Mouse (Mus musculus) 416B (cell line): ENCODE measurements around the gene Vwc2.
A peak's percentile ranks its signal among the peaks of the same experiment; 100 is the strongest.

ENCODE experiments used
- DNase-seq: peaks from one replicate; pipeline ENCODE4 v3.0.0; 2011; ENCODE audit warnings: low read depth

Vwc2 gene

DNA sequence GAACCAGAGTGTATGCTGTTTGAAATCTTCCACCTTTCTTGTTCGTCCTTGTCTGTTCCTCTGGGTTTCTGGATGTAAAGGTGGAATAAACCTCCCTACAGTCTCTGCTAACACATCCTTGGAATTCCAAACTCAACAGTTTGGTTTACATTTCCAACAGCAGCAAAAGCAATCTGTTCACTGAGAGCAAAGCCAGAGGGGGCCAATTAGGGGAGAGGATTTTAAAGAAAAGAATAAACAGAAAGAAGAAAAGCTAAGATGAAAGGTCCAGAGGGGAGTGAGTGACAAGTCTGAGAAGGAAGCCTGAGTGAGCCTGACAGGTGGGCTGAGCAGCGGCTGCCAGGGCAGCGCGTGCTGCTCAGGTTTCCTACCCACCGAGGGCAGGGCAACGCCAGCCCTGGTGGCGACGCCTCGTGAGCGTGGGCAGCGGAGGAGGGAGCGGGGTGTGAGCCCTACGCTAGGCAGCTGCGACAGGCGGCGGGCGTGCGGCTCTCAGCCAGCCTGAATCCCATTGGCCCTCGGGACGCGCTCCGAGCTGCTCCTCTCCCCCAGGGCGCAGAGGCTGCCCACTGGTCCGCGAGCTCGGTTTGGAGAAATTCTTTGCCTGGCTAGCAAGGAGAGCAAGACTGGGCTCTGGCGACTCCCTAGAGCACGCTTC, at the start of gene Vwc2:
Gene Vwc2 (plus strand): TSS at position 648 of the 658 bp plus-strand sequence.
- DNase-seq: no peak

DNA sequence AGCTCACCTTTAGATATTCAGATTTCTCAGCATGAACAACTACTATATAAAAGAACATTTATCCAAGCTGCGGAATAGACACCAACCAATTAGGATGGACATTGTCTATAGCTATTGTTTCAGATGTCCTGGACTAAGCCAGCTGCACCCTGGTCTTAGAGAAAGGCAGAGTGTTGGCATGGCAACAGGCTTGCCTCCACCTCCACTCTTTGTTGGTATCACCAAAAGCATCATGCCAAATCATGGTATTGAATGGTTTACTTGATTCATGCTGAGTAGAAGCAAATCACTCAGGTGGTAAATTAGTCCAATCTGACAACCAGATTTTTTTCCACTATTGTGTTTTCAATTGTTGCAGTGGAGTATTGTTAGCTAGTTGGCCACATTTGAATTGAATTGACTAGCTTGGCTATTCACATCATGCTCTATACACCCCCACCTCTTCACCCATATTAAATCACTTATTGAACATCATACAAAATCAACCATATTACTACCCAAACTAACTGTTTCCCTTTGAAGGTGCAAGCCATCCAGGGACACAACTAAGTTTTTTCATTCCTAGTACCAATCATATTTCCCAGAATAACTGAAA, 25.8 kb upstream of the Vwc2 start:
- DNase-seq: no peak

DNA sequence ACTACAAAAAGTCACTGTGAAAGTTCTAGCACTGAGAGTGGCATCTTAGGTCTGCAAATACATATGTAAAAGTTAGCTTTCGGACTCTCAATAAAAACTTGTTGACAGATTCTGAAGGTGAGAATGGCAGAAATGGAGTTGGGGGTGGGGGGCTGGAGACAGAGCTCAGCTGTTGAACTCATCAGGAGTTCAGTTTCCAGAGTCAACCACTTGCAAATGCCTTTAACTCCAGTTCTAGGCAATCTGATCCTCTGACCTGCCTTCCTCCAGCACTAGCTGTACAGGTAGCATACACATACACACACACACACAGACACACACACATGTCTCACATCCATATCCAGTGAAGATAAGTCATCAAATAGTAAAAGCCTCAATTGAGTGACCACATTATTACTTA, 16.4 kb upstream of the Vwc2 start:
- DNase-seq: no peak

DNA sequence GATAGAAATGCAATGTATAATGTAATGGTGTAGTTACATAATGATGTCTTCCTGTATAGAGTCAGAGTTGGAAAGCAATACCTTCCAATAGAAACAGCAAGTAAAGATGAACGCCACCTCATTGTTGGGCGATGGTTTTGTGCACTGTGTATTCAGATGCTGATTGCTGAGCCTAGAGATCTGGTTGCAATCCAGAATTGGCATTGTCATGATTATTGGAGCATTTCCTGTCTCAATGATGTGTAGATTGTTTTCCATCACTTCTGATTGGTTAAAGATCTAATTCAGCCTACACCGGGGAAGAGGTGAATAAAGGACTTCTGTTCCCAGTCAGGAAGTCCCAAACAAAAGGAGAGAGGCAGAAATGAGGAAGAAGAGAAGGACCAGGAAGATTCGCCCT, 15.7 kb upstream of the Vwc2 start:
- no peak for DNase-seq

DNA sequence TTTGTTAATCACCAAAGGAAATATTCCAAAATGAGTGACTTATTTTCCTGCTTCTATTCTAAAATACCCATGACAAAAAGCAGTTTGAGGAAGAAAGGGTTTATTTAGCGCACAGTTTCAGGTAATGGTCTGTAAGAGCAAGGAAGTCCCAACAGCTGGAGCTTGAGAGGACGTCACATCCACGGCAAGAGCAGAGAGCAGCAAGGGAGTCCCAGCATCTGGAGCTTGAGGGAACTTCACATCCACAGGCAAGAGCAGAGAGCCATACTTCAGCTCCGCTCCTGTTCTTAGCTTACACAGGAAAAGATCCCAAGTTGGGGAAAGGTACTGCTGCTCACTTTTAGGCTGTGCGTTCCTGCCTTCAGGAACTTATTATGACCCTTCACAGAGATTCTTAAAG, 15.0 kb upstream of the Vwc2 start:
- no peak for DNase-seq

DNA sequence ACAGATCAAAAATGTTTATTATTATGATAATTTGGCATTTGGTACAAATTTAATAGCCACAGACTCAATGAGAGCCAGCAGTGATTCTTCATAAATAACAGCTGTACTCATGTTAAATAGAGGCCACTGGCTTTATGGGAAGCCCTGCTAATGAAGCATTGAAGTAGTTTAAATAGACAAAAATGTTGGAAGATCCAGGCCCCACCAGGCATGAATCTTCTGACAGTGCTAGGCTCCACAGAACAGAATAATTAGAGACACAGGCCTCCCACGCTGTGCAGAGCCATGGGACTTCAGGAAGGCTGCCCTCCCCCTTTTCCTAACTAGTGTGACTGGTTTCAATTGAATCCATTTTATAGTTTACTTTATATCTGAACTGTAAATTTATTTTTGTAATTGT, 11.8 kb upstream of the Vwc2 start:
- no peak for DNase-seq

DNA sequence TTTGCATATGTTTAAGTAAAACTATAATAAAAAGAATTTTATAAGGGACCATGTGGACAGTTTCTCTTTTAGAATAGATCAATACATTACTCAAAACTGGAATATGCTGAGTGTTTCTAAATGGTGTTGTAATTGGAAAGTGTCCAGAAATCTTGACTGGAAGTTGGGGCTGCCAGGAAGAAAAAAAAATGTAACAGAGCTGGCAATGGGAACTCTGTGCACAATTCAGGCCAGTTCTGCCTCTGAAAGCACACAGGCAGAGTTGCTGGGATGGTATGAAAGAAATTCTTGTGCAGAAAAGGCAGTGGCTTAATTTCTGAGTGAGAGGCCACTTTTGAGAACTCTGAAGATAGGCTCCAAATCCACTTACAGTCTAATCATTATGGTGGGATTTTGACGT, 11.4 kb upstream of the Vwc2 start:
- DNase-seq: no peak

DNA sequence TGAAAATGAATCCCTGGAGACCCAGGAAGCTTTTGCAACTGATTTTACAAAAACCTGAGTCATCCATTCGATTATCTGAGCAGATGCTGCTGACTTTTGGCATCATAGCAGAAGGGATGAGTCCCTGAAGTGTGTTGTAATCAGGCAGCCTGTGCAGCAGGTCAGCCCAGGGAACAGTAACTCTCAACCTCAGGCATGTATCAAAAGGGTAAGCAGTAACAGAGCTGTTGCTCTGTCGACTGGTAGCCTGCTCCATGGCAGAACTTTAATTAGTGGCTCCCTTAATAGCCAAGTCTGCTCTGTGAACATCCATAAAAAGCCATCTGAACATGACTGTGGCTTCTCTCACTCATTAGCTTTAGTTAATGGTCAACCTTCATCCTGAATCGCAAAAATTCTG, 5.1 kb upstream of the Vwc2 start:
- DNase-seq: no peak

DNA sequence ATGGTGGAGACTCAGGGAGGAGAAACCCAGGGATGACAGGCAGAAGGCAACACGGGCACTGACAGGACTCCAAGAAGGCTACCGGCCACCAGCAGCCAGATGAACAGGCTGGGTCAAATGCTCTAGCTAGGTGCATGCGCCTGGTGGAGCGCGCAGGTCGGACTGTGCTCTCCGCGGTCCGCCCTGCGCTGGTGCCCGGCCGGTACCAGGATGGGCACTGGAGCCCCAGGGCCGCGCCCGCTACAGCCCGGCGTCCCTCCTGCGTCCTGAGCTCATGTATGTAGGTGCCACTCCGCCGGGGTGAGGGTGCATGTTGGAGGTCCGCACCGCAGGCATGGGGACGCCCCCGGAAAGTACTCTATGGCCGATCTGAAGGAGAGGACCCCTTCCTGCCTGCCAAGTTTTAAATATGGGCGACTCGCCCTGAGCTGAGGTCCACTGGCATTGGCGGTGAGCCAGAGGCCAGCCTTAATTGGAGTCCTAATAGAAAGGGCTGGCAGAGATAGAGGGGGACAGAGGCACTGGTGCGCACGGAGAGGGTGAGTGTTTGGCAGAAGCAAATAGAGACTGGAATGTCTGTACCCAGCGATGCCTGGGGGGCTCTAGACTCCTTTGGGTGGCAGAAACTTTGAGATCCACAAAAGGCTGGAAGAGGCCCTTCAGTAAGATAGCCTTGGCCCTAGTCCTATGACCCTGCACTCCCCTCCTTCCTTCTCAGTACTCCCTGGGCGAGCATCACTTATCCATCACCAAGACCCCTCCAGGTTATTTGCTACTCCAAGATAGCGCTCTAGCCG, 409 bp downstream of the Vwc2 start:
- no peak for DNase-seq

DNA sequence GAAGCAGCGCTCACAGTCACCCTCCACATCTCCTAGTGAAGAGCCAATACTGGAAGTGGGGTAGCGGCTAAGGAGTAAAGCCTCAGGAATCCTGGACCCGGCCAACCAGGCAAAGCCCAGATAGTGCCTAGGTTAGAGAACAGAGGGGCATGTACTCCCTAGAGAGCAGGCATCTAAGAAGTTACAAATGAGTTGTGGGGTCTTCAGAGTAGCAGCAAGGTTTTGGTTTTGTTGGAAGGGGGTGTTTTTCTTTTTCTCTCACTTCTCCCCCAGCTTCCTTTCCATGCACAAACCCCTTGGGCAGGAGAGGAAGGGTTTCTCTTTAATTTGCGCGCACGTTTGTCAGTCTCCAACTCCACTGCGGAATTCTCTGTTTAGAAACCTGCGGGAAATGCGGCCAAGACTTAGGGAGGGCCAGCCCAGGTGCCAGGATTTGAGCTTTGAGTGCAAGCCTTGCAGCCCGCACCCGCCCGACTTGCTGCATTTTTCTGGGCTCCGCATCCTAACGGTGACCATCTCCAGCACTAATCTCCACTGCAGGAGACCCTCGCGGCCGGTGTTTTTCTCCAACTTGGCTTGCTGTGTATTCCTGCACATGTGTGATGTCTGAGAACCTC, 1.1 kb downstream of the Vwc2 start:
- DNase-seq: no peak

DNA sequence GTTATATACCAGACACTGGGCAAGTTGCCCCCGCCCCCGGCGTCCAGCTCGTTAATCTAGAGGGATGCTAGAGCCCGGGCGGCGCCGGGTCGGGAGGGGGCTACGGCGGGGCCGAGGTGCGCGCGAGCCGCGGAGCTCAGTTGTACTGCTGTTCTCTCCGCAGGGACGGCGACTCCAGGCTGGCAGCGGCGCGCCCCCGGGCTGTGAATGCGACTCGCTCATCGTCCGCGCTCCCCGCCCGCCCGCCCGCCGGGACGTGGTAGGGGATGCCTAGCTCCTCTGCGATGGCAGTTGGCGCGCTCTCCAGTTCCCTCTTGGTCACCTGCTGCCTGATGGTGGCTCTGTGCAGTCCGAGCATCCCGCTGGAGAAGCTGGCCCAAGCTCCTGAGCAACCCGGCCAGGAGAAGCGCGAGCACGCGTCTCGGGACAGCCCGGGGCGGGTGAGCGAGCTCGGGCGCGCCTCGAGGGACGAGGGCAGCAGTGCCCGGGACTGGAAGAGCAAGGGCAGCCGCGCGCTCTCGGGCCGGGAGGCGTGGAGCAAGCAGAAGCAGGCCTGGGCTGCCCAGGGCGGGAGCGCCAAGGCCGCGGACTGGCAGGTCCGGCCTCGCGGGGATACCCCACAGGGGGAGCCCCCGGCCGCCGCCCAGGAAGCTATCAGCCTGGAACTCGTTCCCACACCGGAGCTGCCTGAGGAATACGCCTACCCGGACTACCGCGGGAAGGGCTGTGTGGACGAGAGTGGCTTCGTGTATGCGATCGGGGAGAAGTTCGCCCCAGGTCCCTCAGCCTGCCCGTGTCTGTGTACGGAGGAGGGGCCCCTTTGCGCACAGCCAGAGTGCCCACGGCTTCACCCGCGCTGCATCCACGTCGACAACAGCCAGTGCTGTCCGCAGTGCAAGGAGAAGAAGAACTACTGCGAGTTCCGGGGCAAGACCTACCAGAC, 1.9 kb downstream of the Vwc2 start:
- DNase-seq: no peak

DNA sequence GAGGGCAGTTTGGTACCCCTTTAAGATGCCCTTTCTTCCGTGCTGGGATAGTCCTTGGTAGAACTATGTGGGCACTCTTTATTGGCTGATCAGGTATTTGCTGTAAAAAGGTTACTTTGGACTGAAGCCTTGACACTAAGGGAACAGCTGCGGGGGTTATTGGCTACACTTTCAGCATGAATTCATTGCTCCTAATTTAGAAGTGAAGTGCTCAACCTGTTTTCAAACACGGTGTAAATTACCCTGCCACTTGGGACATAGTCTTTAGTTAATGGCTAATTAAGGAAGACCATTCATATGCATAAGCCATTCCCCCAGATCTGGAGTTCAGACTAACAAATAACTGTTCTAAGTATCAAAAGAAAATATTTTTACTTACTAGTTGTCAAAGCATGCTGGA, 2.7 kb downstream of the Vwc2 start:
- DNase-seq: no peak

DNA sequence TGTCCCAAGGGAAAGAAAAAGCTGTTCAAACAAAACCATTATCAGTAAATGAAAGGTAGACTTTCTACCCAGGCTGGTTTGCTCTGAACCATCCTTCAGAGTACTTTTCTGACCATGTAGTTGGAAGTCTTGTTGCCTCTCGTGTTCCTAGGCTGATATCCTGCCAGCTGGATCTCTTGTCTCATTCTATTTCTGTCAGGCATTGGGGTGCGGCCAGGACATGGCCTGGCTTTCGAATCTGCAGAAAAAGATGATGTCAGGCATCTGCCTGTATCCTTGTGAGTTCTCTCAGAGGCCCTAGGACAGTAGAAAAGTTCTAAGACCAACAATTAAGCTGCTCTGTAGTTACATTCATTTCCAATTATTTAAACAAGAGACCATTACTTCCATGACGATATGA, 8.8 kb downstream of the Vwc2 start:
- DNase-seq: no peak

DNA sequence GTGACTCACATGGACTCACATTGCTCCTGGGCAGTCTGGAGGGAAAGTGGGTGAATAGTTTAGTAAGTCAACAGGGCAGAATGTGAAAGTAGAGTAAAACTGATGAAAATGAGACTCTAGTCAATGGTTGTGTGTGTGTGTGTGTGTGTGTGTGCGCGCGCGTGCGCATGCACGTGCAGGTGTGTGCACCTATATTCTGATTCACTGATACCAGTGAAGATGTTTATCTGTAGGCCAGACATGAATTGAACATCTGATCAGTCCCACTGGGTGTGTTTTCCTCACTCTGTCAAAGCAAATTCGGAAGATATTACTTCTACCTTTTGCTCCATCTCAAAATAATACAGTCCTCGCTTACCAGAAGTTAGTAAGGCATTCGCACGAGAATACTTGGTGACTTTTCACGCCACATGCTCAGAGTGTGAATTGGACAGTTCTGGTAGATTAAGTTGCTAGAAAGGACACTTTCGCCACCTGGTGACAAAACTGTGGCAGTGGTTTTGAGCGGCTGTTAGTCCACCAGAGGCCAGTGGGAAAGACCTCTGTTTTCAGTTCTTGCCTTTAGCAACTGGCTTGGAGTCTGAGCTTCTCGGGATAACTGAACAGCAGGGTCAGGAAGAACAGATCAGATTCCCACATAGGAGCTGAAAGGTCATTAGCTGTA, 17.5 kb downstream of the Vwc2 start:
- peak; percentile 59 for DNase-seq

DNA sequence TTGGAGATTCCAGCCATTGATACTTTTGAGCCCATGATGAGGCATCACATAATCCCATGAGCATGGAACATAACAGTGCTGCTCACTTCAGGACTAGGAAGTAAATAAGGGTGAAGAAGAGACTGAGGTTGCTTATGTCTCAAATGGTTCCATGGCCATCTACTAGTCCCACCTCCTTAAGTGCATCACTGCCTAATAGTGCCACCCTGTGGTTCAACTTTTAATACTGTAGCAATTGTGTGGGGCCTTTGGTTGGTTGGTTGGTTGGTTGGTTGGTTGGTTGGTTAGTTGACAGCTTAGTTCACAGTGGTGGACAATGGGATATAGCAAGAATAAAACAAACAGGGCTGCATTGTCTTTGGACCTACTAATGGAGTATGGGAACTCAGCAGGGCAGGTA, 26.6 kb downstream of the Vwc2 start:
- peak; percentile 24 for DNase-seq

DNA sequence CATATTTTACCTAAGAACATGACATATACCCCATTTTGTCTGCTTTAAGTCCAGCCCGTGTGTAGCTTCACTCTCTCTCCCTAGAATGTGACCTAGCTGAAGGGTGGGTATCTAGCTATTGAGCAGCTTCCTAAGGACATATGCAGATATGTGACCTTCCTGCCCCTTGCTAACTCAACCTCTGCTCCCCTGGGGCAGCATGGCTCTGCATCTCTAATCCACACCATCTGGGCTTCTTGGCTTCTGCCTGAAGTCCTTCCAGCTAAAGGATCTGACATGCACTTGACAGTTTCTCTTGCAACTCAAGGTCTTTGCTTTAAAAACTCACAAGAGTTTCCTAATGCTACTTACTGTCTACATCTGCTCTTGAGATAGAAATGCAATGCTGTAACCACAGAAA, 38.7 kb downstream of the Vwc2 start:
- DNase-seq: no peak

DNA sequence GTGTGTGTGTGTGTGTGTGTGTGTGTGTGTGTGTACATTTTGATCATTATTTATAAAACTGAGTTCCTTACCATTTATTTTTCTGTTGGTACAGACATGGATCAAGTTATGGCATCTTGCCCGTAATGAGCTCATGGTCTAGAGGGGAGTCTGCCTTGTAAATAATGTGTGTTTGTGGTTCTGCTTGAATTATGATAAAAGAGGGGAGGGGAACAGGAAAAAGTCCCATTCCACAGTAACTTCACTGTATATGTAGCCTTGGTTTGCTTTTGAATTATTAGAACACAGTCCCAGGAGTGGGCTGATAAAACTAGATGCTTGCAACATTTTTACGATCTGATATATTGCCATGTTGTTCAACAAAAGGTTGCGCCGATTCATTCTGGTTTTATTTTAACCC, 57.4 kb downstream of the Vwc2 start:
- no peak for DNase-seq

DNA sequence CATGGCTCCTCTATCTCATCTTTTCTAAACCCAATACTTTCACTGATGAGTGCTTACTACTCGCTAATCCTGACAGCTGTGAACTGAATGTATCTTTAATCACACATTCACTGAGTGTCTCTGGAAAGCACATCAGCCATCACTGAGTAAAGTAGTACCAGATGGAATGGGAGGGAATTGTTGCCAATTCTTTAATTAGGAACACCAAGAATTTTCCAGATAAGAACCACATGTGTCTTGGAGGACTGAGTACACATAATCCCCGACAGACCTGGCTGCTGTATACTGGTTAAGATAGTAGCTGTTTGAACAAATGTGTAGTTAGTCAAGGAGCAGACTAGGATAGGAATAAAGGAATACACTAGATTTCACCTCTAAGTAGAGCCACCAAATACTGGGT, 61.2 kb downstream of the Vwc2 start:
- DNase-seq: no peak

DNA sequence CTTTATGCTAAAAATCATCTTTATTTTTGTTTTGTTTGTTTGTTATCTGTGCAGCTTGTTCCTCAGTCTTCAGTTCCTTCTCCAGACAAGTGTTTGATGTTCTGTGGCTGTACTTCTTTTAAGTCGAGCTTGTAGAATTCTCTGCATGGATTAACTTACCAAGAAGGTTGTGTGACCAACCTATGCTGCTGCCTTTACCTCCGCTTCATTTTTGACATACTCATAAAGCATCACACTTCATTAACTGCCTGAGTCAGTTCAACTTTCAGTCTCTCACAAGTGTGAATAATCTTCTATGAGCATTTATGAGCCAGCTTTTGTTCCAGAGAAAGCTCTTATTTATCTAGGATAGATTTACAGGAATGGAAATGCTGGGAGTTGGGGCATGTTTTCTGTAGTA, 68.7 kb downstream of the Vwc2 start:
- DNase-seq: no peak

DNA sequence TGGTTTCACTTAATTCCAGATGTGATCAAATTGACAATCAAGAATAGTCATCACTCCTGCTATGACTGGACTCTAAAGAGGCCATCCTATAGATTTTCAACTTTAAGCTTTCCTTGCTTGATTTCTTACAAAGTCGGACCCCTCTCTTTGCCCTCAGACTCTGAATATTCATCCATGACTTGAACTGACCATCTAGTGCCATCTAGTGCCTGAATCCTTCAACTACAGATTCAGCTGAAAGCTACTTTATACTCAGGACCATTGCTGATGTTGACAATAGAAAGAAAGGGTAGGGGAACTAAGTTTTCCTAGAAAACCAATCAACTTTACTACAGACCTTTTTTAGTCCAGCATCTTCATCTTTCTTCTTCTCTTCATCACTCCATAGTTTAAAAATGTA, 109.1 kb downstream of the Vwc2 start:
- DNase-seq: peak; percentile 16

DNA sequence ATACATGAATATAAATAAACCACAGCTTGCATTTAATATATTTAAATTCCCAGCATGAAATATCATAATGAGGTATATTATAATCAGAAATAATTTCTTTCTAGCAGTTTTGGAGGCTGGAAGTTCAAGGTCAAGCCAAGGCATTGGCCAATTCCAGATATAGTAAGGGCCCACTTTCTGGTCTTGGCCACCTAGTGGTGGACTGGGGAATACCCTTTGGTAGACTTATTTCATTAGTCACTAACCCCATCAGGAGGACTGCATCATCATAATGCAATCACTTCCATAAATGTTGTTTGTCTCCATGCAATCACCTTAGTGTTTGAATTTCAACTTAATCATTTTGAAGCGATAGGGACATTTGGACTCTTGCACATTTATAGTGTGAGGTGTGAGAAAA, 125.3 kb downstream of the Vwc2 start:
- peak; percentile 59 for DNase-seq
